Mouse (Mus musculus): Measurements from ENCODE around the gene Samd5. TPM values are rescaled to one million over a fixed set of nuclear protein-coding genes. Genes with fewer than 3 reads are reported as not detected.

Gene Samd5
- polyA plus RNA-seq (2014; fragmentation: Nextera tagmentation; extraction: Ambion mirVana): 2.5 and 3.8 TPM in 2 replicates

DNA sequence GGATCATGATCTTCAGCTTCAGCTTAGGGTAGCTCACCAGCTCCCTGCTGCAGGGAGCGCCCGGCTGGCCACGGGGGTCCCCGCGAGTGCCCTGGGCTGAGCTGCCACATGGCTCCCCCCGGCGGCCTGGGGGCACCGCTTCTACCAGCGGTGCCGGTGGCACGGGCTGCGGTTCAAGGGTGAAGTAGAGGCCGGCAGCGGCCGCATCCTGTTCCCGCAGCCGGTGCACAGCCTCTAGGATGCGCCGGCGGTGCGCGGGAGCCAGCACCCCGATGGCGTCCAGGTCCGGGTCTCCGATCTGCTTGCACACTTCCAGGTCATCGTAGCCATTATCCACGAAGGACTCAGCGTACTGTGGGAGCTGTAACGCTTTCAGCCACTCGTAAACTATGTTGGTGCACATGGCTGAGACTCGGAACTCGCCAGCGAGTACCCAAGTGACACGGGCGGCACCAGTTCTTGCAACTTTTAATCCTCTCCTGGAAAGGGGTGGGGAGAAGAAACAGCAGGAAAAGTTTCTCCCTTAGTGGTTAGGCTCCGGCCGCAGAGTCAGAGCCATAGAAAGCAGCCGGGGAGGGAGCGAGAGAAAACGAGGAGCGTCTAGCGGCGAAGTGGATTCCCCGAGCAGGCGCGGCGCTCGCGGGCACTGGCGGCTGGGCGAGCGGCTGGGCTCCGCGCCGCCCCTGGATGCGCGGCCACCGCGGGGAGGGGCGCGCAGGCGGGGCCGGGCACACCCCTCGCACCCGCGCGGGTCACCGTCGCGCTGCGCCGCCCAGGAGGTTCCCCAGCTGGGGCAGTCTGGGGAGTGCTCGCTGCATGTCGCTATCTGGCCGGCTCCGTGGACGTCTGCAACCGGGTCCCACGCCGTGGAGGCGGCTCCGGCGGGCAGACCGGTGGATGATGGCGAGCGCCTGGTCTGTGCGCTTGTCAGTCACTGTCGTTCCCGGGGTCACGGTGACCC lies at the start of gene Samd5:
Gene Samd5, minus strand, starts transcription at position 648 of the 961 bp plus-strand sequence.
- under 1% methylated on average over 90 of the region's 91 CpGs for WGBS
- Histone ChIP-seq H3K36me3 (ENCODE audit: control insufficient read depth, insufficient read depth, low read length) (no peaks in the 10 kb centered on the region), H3K4me1 (ENCODE audit: control insufficient read depth, insufficient read depth, low read length) (0 out of 2 replicates have a peak, but pooled peaks cover 5% of the 10 kb centered on the region), H3K27ac (ENCODE audit: low read depth, low read length) (peak within 1 kb of the TSS; percentile 71), H3K9me3 (replicated peaks; ENCODE audit: control insufficient read depth, low read length) (no peaks in the 10 kb centered on the region), H3K4me2 (ENCODE audit: low read length) (peak within 1 kb of the TSS; percentile 95), H3K27me3 (replicated peaks; ENCODE audit: control insufficient read depth, insufficient read depth, low read length) (peaks cover 12% of the 10 kb centered on the region), H3K9ac (ENCODE audit: low read length) (peak within 1 kb of the TSS; percentile 74), H3K4me3 (ENCODE audit: low read depth, low read length) (peak within 1 kb of the TSS; percentile 62)
- peak; percentile 67 for DNase-seq (ENCODE audit: low spot score)
- ATAC-seq: peak; percentile 82

- DNase-seq (ENCODE audit: low spot score) (no peak), ATAC-seq (no peak)
- no peak overlapping the region for H3K4me3 ChIP-seq (ENCODE audit: low read depth, low read length)
- no peaks in the 10 kb centered on the region for H3K9me3 ChIP-seq (replicated peaks; ENCODE audit: control insufficient read depth, low read length)
- H3K27me3 ChIP-seq (replicated peaks; ENCODE audit: control insufficient read depth, insufficient read depth, low read length): no peaks in the 10 kb centered on the region
- no peaks in the 10 kb centered on the region for H3K4me1 ChIP-seq (ENCODE audit: control insufficient read depth, insufficient read depth, low read length)
- no peak overlapping the region for H3K4me2 ChIP-seq (ENCODE audit: low read length)
- no peaks in the 10 kb centered on the region for H3K36me3 ChIP-seq (ENCODE audit: control insufficient read depth, insufficient read depth, low read length)
- H3K27ac ChIP-seq (ENCODE audit: low read depth, low read length): no peak overlapping the region
- H3K9ac ChIP-seq (ENCODE audit: low read length): no peak overlapping the region
- WGBS: 82% methylated on average over 11 of the region's 11 CpGs
Observed at GRCm38 (mm10) chr10:9722519-9723303, 47.7 kb upstream of the Samd5 start.

DNA sequence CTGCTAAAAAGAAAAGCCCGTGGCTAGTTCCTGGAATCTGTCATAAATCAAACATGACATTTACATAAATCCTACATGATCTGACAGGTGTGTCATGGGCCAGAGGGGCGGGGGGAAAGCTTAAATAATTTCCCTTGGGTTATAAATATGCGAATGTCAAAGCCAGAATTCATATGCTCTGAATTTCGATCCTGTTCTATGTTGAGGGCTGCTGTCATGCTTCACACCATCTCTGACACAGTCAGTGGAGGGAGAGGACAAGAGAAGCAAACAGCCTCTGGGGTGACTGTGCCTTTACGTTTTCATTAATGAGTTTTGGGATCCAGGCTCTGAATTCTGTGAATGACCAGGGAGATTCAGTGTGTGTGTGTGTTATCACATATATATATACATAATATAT lies 45.0 kb upstream of the Samd5 start:
- Histone ChIP-seq H3K36me3 (ENCODE audit: control insufficient read depth, insufficient read depth, low read length) (no peaks in the 10 kb centered on the region), H3K9me3 (replicated peaks; ENCODE audit: control insufficient read depth, low read length) (no peaks in the 10 kb centered on the region), H3K9ac (ENCODE audit: low read length) (no peak overlapping the region), H3K4me2 (ENCODE audit: low read length) (no peak overlapping the region), H3K27ac (ENCODE audit: low read depth, low read length) (no peak overlapping the region), H3K27me3 (replicated peaks; ENCODE audit: control insufficient read depth, insufficient read depth, low read length) (no peaks in the 10 kb centered on the region), H3K4me1 (ENCODE audit: control insufficient read depth, insufficient read depth, low read length) (no peaks in the 10 kb centered on the region), H3K4me3 (ENCODE audit: low read depth, low read length) (no peak overlapping the region)
- ATAC-seq: no peak
- no peak for DNase-seq (ENCODE audit: low spot score)
- 78% methylated on average over 5 of the region's 5 CpGs for WGBS

DNA sequence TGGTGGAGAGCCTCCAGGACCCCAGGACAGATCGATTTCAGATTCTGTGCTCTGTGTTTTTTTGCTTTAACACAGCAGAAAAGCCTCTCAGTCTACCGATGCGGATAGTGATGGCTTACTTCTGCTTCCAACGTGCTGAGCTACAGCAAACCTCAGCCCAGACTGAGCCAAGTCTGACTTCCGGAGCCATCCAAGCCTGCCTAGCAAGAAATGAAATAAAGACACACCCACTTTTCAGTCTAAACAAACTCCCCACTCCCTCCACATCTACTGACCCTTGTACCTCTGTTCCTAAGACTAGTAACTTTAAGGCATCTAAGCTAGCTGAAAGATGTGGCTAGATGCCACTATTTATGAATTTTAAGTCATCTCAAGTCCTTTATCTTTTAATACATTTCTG lies 43.1 kb upstream of the Samd5 start:
- no peak overlapping the region for H3K4me2 ChIP-seq (ENCODE audit: low read length)
- H3K36me3 ChIP-seq (ENCODE audit: control insufficient read depth, insufficient read depth, low read length): no peaks in the 10 kb centered on the region
- WGBS: 78% methylated on average over 5 of the region's 5 CpGs
- ATAC-seq (no peak), DNase-seq (ENCODE audit: low spot score) (no peak)
- H3K9ac ChIP-seq (ENCODE audit: low read length): no peak overlapping the region
- no peaks in the 10 kb centered on the region for H3K4me1 ChIP-seq (ENCODE audit: control insufficient read depth, insufficient read depth, low read length)
- no peaks in the 10 kb centered on the region for H3K9me3 ChIP-seq (replicated peaks; ENCODE audit: control insufficient read depth, low read length)
- no peaks in the 10 kb centered on the region for H3K27me3 ChIP-seq (replicated peaks; ENCODE audit: control insufficient read depth, insufficient read depth, low read length)
- H3K27ac ChIP-seq (ENCODE audit: low read depth, low read length): no peak overlapping the region
- H3K4me3 ChIP-seq (ENCODE audit: low read depth, low read length): no peak overlapping the region

DNA sequence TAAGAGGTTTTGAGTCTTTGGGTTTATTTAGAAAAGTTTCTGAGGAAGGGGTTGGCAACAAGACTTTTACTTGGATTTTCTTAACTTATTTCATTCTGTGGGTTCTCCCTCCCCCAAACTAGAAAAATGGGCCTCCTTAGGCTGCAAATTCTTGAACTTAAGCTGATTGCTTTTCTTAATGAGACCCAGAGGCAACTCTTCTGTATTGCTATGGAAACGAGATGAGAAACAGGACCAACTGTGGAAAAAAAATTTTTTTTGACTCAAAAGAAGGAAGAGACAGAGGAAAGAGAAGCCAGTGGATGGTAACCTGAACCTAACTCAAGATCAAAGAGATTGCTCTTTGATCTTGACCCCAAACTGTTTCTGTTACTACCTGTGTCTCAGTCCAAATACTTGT lies 29.9 kb upstream of the Samd5 start:
- no peaks in the 10 kb centered on the region for H3K27me3 ChIP-seq (replicated peaks; ENCODE audit: control insufficient read depth, insufficient read depth, low read length)
- H3K36me3 ChIP-seq (ENCODE audit: control insufficient read depth, insufficient read depth, low read length): no peaks in the 10 kb centered on the region
- H3K4me2 ChIP-seq (ENCODE audit: low read length): no peak overlapping the region
- no peaks in the 10 kb centered on the region for H3K9me3 ChIP-seq (replicated peaks; ENCODE audit: control insufficient read depth, low read length)
- 40% methylated on average over 1 of the region's 1 CpGs for WGBS
- H3K9ac ChIP-seq (ENCODE audit: low read length): no peak overlapping the region
- H3K4me3 ChIP-seq (ENCODE audit: low read depth, low read length): no peak overlapping the region
- H3K27ac ChIP-seq (ENCODE audit: low read depth, low read length): no peak overlapping the region
- ATAC-seq (no peak), DNase-seq (ENCODE audit: low spot score) (no peak)
- H3K4me1 ChIP-seq (ENCODE audit: control insufficient read depth, insufficient read depth, low read length): no peaks in the 10 kb centered on the region

GRCm38 (mm10) chr10:9699071-9699761 lies 24.2 kb upstream of the Samd5 start:
- H3K27ac ChIP-seq (ENCODE audit: low read depth, low read length): no peak overlapping the region
- no peak overlapping the region for H3K4me2 ChIP-seq (ENCODE audit: low read length)
- no peak overlapping the region for H3K9ac ChIP-seq (ENCODE audit: low read length)
- ATAC-seq (no peak), DNase-seq (ENCODE audit: low spot score) (no peak)
- no peak overlapping the region for H3K4me3 ChIP-seq (ENCODE audit: low read depth, low read length)
- no peaks in the 10 kb centered on the region for H3K27me3 ChIP-seq (replicated peaks; ENCODE audit: control insufficient read depth, insufficient read depth, low read length)
- no peaks in the 10 kb centered on the region for H3K36me3 ChIP-seq (ENCODE audit: control insufficient read depth, insufficient read depth, low read length)
- no peaks in the 10 kb centered on the region for H3K9me3 ChIP-seq (replicated peaks; ENCODE audit: control insufficient read depth, low read length)
- WGBS: 94% methylated on average over 22 of the region's 22 CpGs
- no peaks in the 10 kb centered on the region for H3K4me1 ChIP-seq (ENCODE audit: control insufficient read depth, insufficient read depth, low read length)

- ATAC-seq (no peak), DNase-seq (ENCODE audit: low spot score) (no peak)
- Histone ChIP-seq H3K27me3 (replicated peaks; ENCODE audit: control insufficient read depth, insufficient read depth, low read length) (no peaks in the 10 kb centered on the region), H3K4me2 (ENCODE audit: low read length) (no peak overlapping the region), H3K36me3 (ENCODE audit: control insufficient read depth, insufficient read depth, low read length) (no peaks in the 10 kb centered on the region), H3K4me1 (ENCODE audit: control insufficient read depth, insufficient read depth, low read length) (no peaks in the 10 kb centered on the region), H3K9ac (ENCODE audit: low read length) (no peak overlapping the region), H3K27ac (ENCODE audit: low read depth, low read length) (no peak overlapping the region), H3K4me3 (ENCODE audit: low read depth, low read length) (no peak overlapping the region), H3K9me3 (replicated peaks; ENCODE audit: control insufficient read depth, low read length) (no peaks in the 10 kb centered on the region)
- WGBS: 87% methylated on average over 9 of the region's 9 CpGs
Observed at GRCm38 (mm10) chr10:9698141-9698540, 23.1 kb upstream of the Samd5 start.

DNA sequence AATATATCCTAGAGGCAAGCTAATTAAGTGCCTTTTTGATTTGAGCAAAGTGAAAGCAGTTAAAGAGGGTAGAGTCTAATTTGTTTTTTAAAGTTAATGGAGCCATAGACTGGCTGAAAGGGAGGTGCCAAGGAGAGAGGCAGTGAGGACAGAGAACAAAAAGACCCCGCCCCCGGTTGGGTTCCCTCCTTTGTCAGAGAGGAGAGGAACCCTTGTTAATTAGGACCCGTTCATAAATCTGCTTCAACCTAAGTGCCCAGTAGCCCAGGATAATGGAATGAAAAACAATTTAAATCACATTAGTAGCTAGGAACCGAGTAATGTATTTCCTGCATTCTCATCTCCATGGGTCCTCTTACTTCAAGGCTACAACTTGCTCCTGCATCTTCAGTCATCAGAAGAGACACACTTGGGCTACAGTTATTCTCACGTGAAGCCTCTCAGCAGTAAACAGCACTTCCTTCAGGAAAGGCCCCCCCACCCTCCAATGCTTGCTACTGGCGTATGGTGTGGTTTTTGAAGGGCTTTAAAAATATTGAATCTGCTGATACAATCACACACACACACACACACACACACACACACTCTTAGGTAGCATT lies 21.6 kb upstream of the Samd5 start:
- H3K4me2 ChIP-seq (ENCODE audit: low read length): no peak overlapping the region
- 3% methylated on average over 6 of the region's 6 CpGs for WGBS
- H3K4me1 ChIP-seq (ENCODE audit: control insufficient read depth, insufficient read depth, low read length): no peaks in the 10 kb centered on the region
- no peaks in the 10 kb centered on the region for H3K9me3 ChIP-seq (replicated peaks; ENCODE audit: control insufficient read depth, low read length)
- no peak overlapping the region for H3K4me3 ChIP-seq (ENCODE audit: low read depth, low read length)
- H3K9ac ChIP-seq (ENCODE audit: low read length): no peak overlapping the region
- ATAC-seq: peak; percentile 71
- peak; percentile 54 for DNase-seq (ENCODE audit: low spot score)
- H3K27ac ChIP-seq (ENCODE audit: low read depth, low read length): no peak overlapping the region
- no peaks in the 10 kb centered on the region for H3K27me3 ChIP-seq (replicated peaks; ENCODE audit: control insufficient read depth, insufficient read depth, low read length)
- H3K36me3 ChIP-seq (ENCODE audit: control insufficient read depth, insufficient read depth, low read length): no peaks in the 10 kb centered on the region
